Comparison of ENCODE assay signal across 1 mouse cellular context in the genomic region with DNA sequence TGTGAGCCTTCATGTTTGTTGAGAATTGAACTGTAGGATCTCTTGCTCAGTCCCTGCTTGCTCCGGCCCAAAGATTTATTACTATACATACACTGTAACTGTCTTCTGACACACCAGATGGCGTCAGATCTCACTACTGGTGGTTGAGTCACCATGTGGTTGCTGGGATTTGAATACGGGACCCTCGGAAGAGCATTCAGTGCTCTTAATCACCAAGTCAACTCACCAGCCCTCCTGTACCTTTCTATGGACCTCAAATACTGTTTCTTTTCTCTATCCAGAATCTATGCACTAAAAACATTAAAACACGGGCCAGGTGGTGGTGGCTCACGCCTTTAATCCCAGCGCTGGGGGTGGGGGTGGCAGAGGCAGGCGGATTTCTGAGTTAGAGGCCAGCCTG.
TF ChIP-seq lines count a peak whose summit lies in the region.

No protein-coding gene starts in this region.

TF ChIP-seq in MEL, 35 proteins besides CTCF, POLR2A, EP300 and RAD21:
- peak; percentile 74 for TF ChIP-seq POLR2AphosphoS2 (IDR thresholded peaks at IDR 0.05; ENCODE audit: low read length)
- no peak for TF ChIP-seq MAFK (IDR thresholded peaks at IDR 0.05; ENCODE audit: borderline replicate concordance, low read depth, low read length)
- no peak for TF ChIP-seq SIN3A (IDR thresholded peaks at IDR 0.05; ENCODE audit: low read length)
- TF ChIP-seq MXI1 (IDR thresholded peaks at IDR 0.05; ENCODE audit: low read depth, low read length), result no peak
- TF ChIP-seq HCFC1 (IDR thresholded peaks at IDR 0.05; ENCODE audit: low read depth, low read length), result no peak
- TF ChIP-seq MYC (IDR thresholded peaks at IDR 0.05; ENCODE audit: low read depth, low read length), result no peak
TF ChIP-seq in MEL: peak in this region for 1.
